Mouse (Mus musculus) forebrain, embryonic 15.5 days (tissue): ENCODE measurements around the gene Sipa1. TPM values are rescaled to one million over a fixed set of nuclear protein-coding genes. Genes with fewer than 3 reads are reported as not detected.
"Not testable (repeated sequence)": the region's sequence is repeated elsewhere in the genome, so short reads cannot be mapped to it uniquely, and the experiment has no call there.

Source experiments
- ATAC-seq: fragments of 200-750 bp; cut with Nextera tagmentation; replicated peaks from 2 replicates; pipeline ENCODE4 v1.8.0; 2017; ENCODE audit warnings: mild to moderate bottlenecking, moderate TSS enrichment, moderate library complexity
- H3K27ac ChIP-seq: fragments of 300-500 bp; sonication (generic); replicated peaks from 2 replicates; pipeline ENCODE4 v1.5.1; 2015; ENCODE audit warnings: mild to moderate bottlenecking, inconsistent platforms
- H3K27me3 ChIP-seq: fragments of 300-500 bp; sonication (generic); 2 replicates; pipeline ENCODE4 v1.6.1; 2015; ENCODE audit warnings: inconsistent platforms
- H3K36me3 ChIP-seq: fragments of 300-500 bp; sonication (generic); 2 replicates; pipeline ENCODE4 v1.6.1; 2015; ENCODE audit warnings: mild to moderate bottlenecking, inconsistent platforms
- H3K4me1 ChIP-seq: fragments of 300-500 bp; sonication (generic); 2 replicates; pipeline ENCODE4 v1.6.1; 2015; ENCODE audit warnings: inconsistent platforms
- H3K4me2 ChIP-seq: fragments of 300-500 bp; sonication (generic); replicated peaks from 2 replicates; pipeline ENCODE4 v1.6.1; 2015; ENCODE audit warnings: mild to moderate bottlenecking, inconsistent platforms
- H3K4me3 ChIP-seq: fragments of 300-500 bp; sonication (generic); 2 replicates; pipeline ENCODE4 v1.5.1; 2015; ENCODE audit warnings: mild to moderate bottlenecking, inconsistent platforms
- H3K9ac ChIP-seq: fragments of 300-500 bp; sonication (generic); replicated peaks from 2 replicates; pipeline ENCODE4 v1.6.1; 2015; ENCODE audit warnings: mild to moderate bottlenecking, inconsistent platforms
- H3K9me3 ChIP-seq: fragments of 300-500 bp; sonication (generic); 2 replicates; pipeline ENCODE4 v1.6.1; 2016; ENCODE audit warnings: inconsistent platforms
- WGBS: fragments of 180-500 bp; shearing (Covaris S2); methylation state at CpG from one replicate; pipeline ENCODE4 v1.1.7; 2015; ENCODE audit warnings: mixed read lengths; 5-methylcytosine and 5-hydroxymethylcytosine counted together
- polyA plus RNA-seq: library from polyadenylated mRNA; unstranded; fragments of >200 nt; fragmentation: Nextera tagmentation; extraction: Ambion mirVana; gene quantifications from 2 replicates; pipeline ENCODE4 v1.2.1, GENCODE M21; 2015

Gene Sipa1
- polyA plus RNA-seq, 1 experiment from 2014 or later: 15.5 TPM

GRCm38 (mm10) chr19:5692086-5692912, 28.8 kb upstream of the Sipa1 start:
- Histone ChIP-seq H3K4me2 (no peak overlapping the region), H3K9me3 (no peaks in the 10 kb centered on the region), H3K9ac (peak overlapping the region; percentile 31; the same call in 1 of the 2 replicates), H3K27ac (0 out of 2 replicates have a peak overlapping the region, but pooled peaks have one; percentile 21), H3K4me3 (no peak overlapping the region), H3K27me3 (no peaks in the 10 kb centered on the region), H3K36me3 (peaks cover 6% of the 10 kb centered on the region; the same call in 1 of the 2 replicates), H3K4me1 (peaks cover 52% of the 10 kb centered on the region)
- no peak for ATAC-seq
- WGBS: 68% methylated on average over 10 of the region's 10 CpGs

GRCm38 (mm10) chr19:5691601-5692000, 28.1 kb upstream of the Sipa1 start:
- no peaks in the 10 kb centered on the region for H3K9me3 ChIP-seq
- peaks cover 55% of the 10 kb centered on the region for H3K4me1 ChIP-seq
- H3K27me3 ChIP-seq: no peaks in the 10 kb centered on the region
- H3K36me3 ChIP-seq: 0 out of 2 replicates have a peak, but pooled peaks cover 3% of the 10 kb centered on the region
- H3K4me2 ChIP-seq: peak overlapping the region; percentile 100; the same call in 1 of the 2 replicates
- peak overlapping the region; percentile 31; the same call in 1 of the 2 replicates for H3K9ac ChIP-seq
- no peak for ATAC-seq
- WGBS: 87% methylated on average over 5 of the region's 5 CpGs
- H3K27ac ChIP-seq: no peak overlapping the region
- H3K4me3 ChIP-seq: 0 out of 2 replicates have a peak overlapping the region, but pooled peaks have one; percentile 2

DNA sequence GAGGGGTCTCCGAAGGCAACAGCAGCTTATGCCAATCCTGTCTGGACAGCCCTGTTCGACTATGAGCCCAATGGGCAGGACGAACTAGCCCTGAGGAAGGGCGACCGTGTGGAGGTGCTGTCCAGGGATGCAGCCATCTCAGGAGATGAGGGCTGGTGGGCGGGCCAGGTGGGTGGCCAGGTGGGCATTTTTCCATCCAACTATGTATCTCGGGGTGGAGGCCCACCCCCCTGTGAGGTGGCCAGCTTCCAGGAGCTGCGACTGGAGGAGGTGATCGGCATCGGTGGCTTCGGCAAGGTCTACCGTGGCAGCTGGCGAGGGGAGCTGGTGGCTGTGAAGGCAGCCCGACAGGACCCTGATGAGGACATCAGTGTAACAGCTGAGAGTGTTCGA, 26.8 kb upstream of the Sipa1 start:
- peaks cover 44% of the 10 kb centered on the region for H3K4me1 ChIP-seq
- WGBS: 72% methylated on average over 15 of the region's 15 CpGs

DNA sequence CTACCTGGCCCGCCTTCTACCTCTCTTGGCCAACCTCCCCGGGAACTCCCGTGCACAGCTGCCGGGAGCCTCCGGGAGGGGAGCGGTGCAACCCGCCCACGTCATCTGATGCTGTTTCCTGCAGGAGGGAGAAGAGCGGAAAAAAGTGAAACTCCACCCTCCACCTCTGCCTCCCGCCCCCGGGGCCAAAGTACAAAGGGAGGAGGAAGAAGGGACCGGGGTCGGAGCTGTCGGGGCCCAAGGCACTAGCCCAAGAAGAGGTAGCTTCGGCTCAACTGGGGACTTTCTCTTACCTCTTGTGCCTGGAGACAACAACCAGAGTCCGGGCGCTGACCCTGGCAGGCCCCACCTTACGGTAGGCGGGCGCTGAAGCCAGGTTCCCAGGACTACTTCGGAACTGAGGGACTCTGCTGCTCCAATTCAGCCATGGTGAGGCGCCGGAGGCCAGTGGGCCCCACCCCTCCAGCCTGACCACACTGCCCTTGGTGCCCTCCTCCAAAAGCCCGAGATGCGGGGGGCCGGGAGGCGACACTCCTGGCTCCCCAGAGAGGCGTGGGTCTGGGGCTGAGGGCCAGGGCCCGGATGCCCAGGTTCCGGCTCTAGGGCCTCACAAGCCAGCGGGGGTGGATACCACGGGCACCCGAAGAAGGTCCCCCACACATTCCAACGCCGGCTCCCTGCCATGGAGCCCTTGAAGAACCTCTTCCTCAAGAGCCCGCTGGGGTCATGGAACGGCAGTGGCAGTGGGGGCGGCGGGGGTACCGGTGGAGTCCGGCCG, 26.2 kb upstream of the Sipa1 start:
- no peak for ATAC-seq
- Histone ChIP-seq H3K4me3 (peak overlapping the region; percentile 62), H3K9me3 (no peaks in the 10 kb centered on the region), H3K9ac (peak overlapping the region; percentile 70), H3K4me1 (peaks cover 43% of the 10 kb centered on the region), H3K27ac (peak overlapping the region; percentile 87), H3K36me3 (peaks cover 17% of the 10 kb centered on the region), H3K27me3 (no peaks in the 10 kb centered on the region), H3K4me2 (peak overlapping the region; percentile 100)
- WGBS: 13% methylated on average over 41 of the region's 42 CpGs

More for the DNA sequence above, 26.8 kb upstream of the Sipa1 start:
- no peaks in the 10 kb centered on the region for H3K9me3 ChIP-seq
- H3K9ac ChIP-seq: peak overlapping the region; percentile 70
- peaks cover 12% of the 10 kb centered on the region for H3K36me3 ChIP-seq
- H3K27me3 ChIP-seq: no peaks in the 10 kb centered on the region
- H3K4me3 ChIP-seq: peak overlapping the region; percentile 62
- peak overlapping the region; percentile 87; the same call in 1 of the 2 replicates for H3K27ac ChIP-seq
- no peak for ATAC-seq
- peak overlapping the region; percentile 100 for H3K4me2 ChIP-seq

- Histone ChIP-seq H3K27me3 (no peaks in the 10 kb centered on the region), H3K4me1 (peaks cover 43% of the 10 kb centered on the region), H3K4me3 (peak overlapping the region; percentile 62), H3K36me3 (peaks cover 24% of the 10 kb centered on the region), H3K4me2 (peak overlapping the region; percentile 100), H3K9ac (peak overlapping the region; percentile 70), H3K27ac (peak overlapping the region; percentile 87), H3K9me3 (no peaks in the 10 kb centered on the region)
- ATAC-seq: no peak
- 1% methylated on average over 7 of the region's 7 CpGs for WGBS
These were observed 25.6 kb upstream of the Sipa1 start for GRCm38 (mm10) chr19:5689088-5689428.

- under 1% methylated on average over 69 of the region's 69 CpGs for WGBS
- H3K9ac ChIP-seq: peak within 1 kb of the TSS; percentile 70
- peak; percentile 97 for ATAC-seq
- H3K4me2 ChIP-seq: peak within 1 kb of the TSS; percentile 100
- H3K27ac ChIP-seq: peak within 1 kb of the TSS; percentile 87
- peak within 1 kb of the TSS; percentile 62 for H3K4me3 ChIP-seq
- H3K9me3 ChIP-seq: no peaks in the 10 kb centered on the region
- no peaks in the 10 kb centered on the region for H3K27me3 ChIP-seq
- H3K4me1 ChIP-seq: peaks cover 43% of the 10 kb centered on the region
- peaks cover 30% of the 10 kb centered on the region for H3K36me3 ChIP-seq
These were observed 24.9 kb upstream of the Sipa1 start, which contains the start of the genes Map3k11 and Pcnx3 for GRCm38 (mm10) chr19:5688200-5689087. Gene Map3k11, plus strand, starts transcription at chr19:5688742. Gene Pcnx3, minus strand, starts transcription at chr19:5688908.

- Histone ChIP-seq H3K27me3 (no peaks in the 10 kb centered on the region), H3K4me3 (peak overlapping the region; percentile 62), H3K9me3 (no peaks in the 10 kb centered on the region), H3K4me2 (peak overlapping the region; percentile 100), H3K9ac (peak overlapping the region; percentile 62), H3K36me3 (peaks cover 38% of the 10 kb centered on the region), H3K4me1 (peaks cover 43% of the 10 kb centered on the region), H3K27ac (peak overlapping the region; percentile 87)
- no peak for ATAC-seq
- 22% methylated on average over 9 of the region's 9 CpGs for WGBS
These were observed 24.2 kb upstream of the Sipa1 start for GRCm38 (mm10) chr19:5687738-5688137.

GRCm38 (mm10) chr19:5686954-5687353, 23.4 kb upstream of the Sipa1 start:
- H3K9ac ChIP-seq, H3K9me3 ChIP-seq, H3K27me3 ChIP-seq, ATAC-seq, H3K27ac ChIP-seq: not testable (repeated sequence)
- H3K4me2 ChIP-seq: peak overlapping the region; percentile 100
- peaks cover 44% of the 10 kb centered on the region for H3K36me3 ChIP-seq
- WGBS: 92% methylated on average over 12 of the region's 12 CpGs
- H3K4me3 ChIP-seq: peak overlapping the region; percentile 62
- H3K4me1 ChIP-seq: peaks cover 39% of the 10 kb centered on the region

DNA sequence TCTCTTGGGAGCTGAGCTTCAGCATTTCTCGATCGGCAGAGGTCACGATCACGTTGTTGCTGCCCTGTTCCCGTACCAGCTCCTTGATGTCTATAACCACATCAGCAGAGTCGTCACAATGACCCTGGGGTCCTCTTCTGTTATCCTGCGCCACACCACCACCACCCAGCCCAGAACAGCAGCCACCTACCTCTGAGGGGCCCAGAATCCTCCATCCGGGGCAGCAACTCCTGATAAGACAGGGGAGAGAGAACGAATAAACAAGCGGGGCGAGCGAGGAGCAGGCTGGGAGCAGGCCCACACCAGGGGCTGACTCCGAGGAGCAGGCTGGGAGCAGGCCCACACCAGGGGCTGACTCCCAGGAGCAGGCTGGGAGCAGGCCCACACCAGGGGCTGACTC, 22.9 kb upstream of the Sipa1 start:
- no peak overlapping the region for H3K4me2 ChIP-seq
- H3K36me3 ChIP-seq: peaks cover 46% of the 10 kb centered on the region
- no peak for ATAC-seq
- H3K9ac ChIP-seq: no peak overlapping the region
- no peaks in the 10 kb centered on the region for H3K27me3 ChIP-seq
- H3K4me1 ChIP-seq: peaks cover 34% of the 10 kb centered on the region
- no peak overlapping the region for H3K4me3 ChIP-seq
- no peaks in the 10 kb centered on the region for H3K9me3 ChIP-seq
- 93% methylated on average over 13 of the region's 13 CpGs for WGBS
- H3K27ac ChIP-seq: no peak overlapping the region

DNA sequence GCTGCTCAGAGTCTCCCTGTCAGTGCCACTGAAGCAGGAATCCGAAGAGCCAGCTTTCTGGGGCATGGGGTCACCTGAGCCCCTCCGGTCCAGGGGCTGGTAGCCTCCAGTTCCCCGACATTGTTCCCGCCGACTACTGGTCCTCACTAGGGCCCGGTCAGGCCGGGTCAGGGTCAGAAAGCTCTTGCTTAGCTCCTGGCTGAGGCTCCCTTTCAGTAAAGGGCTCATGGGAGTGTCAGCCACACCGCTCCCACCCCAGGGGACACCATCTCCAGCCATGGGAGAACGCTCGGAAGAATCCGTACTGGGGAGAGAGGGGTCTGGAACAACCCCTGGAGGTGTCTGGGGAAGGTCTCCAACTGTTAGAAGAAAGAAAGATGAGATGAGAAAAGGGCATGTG, 22.4 kb upstream of the Sipa1 start:
- Histone ChIP-seq H3K9ac (no peak overlapping the region), H3K27ac (no peak overlapping the region), H3K27me3 (no peaks in the 10 kb centered on the region), H3K36me3 (peaks cover 52% of the 10 kb centered on the region), H3K4me1 (peaks cover 28% of the 10 kb centered on the region), H3K4me2 (no peak overlapping the region), H3K9me3 (no peaks in the 10 kb centered on the region), H3K4me3 (no peak overlapping the region)
- WGBS: 93% methylated on average over 11 of the region's 11 CpGs
- ATAC-seq: no peak

DNA sequence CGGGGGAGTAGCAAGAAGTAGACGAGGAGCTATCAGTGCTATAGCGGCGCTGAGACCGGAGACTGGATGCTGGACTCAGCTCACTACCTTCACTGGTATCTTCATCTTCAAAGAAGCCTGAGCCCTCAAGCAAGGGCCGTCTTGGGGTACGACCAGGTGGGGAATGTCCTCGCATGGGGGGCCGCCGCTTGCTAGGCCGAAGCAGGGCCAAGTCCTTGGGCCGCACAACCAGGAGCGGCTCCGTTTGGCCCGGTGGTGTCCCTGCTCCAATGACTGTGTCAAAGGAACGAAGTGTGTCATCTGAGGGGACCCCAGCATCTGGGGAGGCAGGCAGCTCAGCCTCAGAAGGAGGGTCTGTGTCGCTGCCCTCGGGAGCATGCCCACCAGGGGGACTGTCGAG, 21.9 kb upstream of the Sipa1 start:
- Histone ChIP-seq H3K4me3 (no peak overlapping the region), H3K4me2 (no peak overlapping the region), H3K27ac (no peak overlapping the region), H3K36me3 (peaks cover 56% of the 10 kb centered on the region), H3K4me1 (peaks cover 24% of the 10 kb centered on the region), H3K9me3 (no peaks in the 10 kb centered on the region), H3K9ac (no peak overlapping the region), H3K27me3 (no peaks in the 10 kb centered on the region)
- 97% methylated on average over 19 of the region's 19 CpGs for WGBS
- ATAC-seq: no peak
